Mouse (Mus musculus): ENCODE data around the gene Mrps15.

DNA sequence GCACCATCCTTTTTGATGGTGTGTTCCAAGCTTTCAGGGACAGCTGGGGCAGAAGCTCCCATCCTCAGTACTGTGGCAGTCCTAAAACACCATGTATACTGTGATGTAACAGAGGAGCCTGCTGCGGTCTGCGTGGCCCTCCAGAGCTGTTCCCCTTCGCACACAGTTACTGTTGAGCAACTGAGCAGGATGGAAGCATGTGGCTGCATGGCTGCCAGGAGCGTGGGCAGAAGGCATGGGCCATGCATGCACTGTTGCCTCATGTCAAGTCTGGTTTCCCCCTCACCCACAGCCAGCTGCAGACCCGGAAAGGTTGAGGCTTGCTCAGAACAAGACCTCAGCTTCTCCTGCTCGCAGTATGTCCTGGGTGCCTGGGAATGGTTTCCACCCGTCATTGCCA is 18.5 kb downstream of the Mrps15 start:
- TF ChIP-seq CTCF (IDR thresholded peaks at IDR 0.05; ENCODE audit: borderline replicate concordance, insufficient read depth, low read depth, low read length) (no peak), POLR2A (IDR thresholded peaks at IDR 0.05; ENCODE audit: borderline replicate concordance, insufficient read depth, low read length) (no peak)

Measured in cerebellum, adult 2 months (tissue).